Mouse (Mus musculus) erythroblast, embryonic 14.5 days (primary cell): ENCODE results near the gene Elp4.

Experiments used
- GATA1 ChIP-seq: IDR thresholded peaks from 2 replicates; pipeline ENCODE4 v1.6.1; 2012; ENCODE audit warnings: low read length, inconsistent platforms, mixed read lengths
- TAL1 ChIP-seq: IDR thresholded peaks from 3 replicates; pipeline ENCODE4 v1.6.1; 2012; ENCODE audit warnings: low read length, inconsistent platforms, mixed read lengths

GRCm38 (mm10) chr2:105678306-105678705 lies 226.1 kb downstream of the Elp4 start:
- no peak for TF ChIP-seq GATA1
- TF ChIP-seq TAL1 = no peak
